Mouse (Mus musculus): ENCODE results near the gene Nr4a3. TPM values are rescaled to one million over a fixed set of nuclear protein-coding genes. Genes with fewer than 3 reads are reported as not detected.

Nr4a3 gene
- total RNA-seq (2021): 1 to 10 TPM; 5.8 to 6.7 TPM
- long read RNA-seq, experiment 1: 0 reads
- long read RNA-seq, experiment 2: 0 reads

GRCm38 (mm10) chr4:48044491-48045211, at the start of gene Nr4a3:
TSS of gene Nr4a3 (plus strand) at chr4:48045153.
- peak; percentile 94 to 96 for DNase-seq

DNA sequence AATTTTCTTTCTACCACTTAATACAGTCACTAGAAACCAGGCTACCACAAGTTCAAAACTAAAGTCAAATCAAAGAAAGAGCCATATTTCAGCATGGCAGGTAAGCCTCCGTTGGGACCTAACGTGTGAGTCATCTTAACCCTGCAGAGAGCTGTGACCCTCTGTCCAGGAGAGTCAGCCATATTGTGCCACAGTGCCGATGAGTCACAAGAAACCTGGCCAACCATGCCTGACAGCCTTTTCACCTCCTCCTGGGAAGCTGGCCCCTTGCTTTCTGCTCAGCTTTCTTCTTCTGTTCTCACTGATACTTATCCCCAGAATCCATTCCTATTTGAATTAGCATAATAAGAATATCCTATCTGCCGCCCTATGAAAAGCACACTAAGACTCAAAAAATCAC, 42.0 kb upstream of the Nr4a3 start:
- no peak for DNase-seq

- no peak for DNase-seq
Observed at GRCm38 (mm10) chr4:48003456-48003855, 41.5 kb upstream of the Nr4a3 start.

DNA sequence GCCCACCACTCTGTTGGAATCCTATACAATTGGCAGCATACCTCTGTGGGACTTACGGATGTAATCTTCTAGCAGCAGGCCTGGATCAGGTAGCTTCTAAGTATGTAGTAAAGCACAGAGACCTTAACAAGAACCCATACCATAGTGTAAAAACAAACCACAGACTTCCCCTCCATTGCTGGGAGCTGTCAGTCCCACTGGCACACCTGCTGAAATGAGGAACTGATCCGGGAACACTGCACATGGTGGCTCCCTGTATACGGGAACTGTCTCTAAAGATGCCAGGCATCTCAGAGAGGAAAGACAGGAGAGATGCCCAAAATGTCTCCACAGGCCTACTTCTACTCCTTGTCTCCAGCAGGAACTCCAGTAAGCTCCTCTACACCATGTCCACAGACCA, 38.6 kb upstream of the Nr4a3 start:
- DNase-seq: no peak

DNA sequence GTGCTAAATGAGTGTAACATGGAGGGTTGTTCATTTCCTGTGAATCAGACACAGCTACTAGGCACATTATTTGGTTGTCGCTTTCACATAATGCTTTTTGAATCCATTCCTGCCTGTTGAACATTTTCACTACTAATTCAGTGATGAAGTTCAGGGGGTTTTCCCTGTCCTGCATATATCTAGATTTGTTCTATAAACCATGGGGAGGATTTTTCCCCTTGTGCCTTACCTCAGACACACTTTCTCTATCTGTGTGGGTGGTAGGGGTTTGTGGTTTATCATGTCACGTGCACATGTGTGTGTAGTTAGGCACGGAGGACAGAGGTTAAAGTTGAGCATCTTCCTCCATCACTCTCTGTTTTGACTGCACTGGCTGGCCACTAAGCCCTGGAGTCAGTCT, 32.7 kb upstream of the Nr4a3 start:
- no peak for DNase-seq

DNA sequence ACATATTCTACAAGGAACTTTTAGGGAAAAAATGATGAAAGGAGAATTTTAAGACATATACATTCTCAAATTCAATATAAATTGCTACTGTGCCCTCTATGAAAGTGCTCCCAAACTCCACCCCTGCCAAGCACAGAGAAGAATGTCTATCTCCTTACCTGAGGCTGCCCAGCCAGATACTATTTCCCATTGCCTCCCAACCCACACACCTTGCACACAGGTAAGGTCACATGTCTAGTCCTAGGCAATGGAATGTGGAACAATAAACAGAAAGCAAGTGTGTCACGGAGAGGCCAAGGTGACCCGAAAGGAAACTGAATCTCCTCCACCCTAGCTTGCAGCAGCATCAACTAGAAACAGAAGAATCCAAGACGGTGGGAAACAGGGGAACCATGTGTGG, 22.0 kb upstream of the Nr4a3 start:
- DNase-seq: no peak

GRCm38 (mm10) chr4:48029652-48030051, 15.3 kb upstream of the Nr4a3 start:
- peak in 1 of 2 experiments; percentile 35 for DNase-seq

DNA sequence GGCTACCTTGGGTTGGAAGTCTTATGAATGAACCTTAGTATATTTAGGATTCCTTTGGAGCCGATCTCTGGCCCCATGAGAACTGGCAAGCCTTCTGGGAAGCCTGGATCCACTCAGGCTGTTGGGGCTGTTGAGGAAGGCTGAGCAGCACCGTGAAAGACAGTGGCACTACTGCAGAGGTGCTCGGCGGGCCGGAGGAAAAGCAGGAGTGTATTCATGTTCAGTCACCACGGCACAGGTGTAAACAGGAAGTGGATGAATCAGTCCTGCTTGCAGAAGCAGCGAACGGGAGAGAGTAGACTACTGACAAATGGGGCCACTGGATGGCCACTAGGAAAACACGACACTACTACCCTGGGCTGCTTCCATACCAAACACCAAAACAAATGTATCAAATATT, 10.7 kb upstream of the Nr4a3 start:
- no peak for DNase-seq

GRCm38 (mm10) chr4:48037646-48038045, 7.3 kb upstream of the Nr4a3 start:
- no peak for DNase-seq

DNA sequence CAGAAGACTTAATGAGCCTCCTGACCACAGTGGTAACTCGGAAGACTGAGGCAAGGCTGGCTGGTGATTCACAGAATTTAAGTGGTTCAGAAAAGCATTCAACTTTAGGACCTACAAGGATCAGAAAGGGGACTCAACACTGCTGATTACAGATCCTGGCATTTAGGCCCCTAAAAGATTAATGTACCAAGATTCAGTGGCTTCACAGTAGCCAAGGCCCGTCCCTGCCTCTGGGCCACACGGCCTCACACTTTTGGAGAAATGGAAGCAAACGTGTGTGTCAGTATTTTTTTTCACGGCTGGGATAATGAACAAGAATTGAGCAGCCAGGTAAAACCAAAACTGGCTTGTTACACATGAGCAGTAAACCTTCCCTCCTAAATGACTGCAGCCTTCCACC, 6.1 kb upstream of the Nr4a3 start:
- DNase-seq: no peak

DNA sequence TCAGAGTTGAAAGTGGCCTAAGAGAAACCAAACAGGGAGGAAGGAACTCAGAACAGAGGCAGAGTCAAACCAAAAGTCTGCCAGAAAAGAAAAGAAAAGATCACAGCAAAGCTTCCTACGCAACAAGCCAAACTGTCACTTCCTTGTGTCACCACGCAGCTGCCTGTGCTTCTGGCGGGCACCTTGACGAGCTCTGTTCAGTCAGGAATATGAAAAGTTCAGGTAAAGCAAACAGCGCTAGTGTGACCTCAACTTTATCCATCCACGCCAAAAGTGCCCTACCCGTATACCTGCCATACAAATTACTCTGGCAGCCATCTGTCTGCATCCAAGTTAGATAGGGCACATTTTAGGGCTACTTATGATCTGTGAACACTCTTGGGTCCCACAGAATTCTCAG, 5.2 kb upstream of the Nr4a3 start:
- no peak for DNase-seq

GRCm38 (mm10) chr4:48042466-48042785, 2.5 kb upstream of the Nr4a3 start:
- no peak for DNase-seq

GRCm38 (mm10) chr4:48042786-48043701, 1.9 kb upstream of the Nr4a3 start:
- peak; percentile 94 to 97 for DNase-seq

GRCm38 (mm10) chr4:48044141-48044490, 837 bp upstream of the Nr4a3 start:
- no peak for DNase-seq

- DNase-seq: no peak
Observed at GRCm38 (mm10) chr4:48045281-48045720, 348 bp downstream of the Nr4a3 start.

DNA sequence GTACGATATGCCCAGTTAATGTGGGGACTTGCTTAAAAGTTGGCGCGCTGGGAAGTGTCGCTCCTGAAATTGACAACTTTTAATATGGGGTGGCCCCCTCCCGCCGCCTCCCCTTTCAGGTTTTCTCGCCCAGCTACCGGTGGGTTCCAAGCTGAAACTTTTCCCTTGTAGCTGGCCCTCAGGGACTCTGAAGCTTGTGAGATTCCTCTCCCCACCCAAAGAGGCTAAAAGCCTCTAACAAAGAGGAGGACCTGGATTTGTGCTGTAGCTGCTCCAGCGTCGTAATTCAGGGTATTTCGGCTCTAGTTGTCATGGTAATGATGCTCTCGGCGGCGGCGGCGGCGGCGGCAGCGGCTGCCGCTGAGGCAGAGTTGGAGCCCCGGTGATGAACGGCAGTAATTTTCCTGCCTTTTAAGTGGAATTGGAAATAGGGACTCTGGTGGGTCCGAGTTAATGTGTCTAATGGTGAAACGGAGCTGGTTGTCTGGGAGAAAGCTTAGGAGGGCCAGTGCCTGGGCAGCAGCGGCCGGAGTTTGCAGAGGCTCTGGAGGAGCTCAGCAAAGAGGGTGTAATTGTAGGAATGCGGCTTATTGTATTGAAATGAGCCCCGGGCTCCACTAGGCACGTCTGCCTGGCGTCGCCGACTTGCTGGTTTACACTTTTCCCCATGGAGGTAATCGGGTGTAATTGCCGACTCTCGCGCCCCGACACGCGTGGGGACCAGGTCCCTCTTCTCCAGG, 938 bp downstream of the Nr4a3 start:
- DNase-seq: peak; percentile 31 to 65

DNA sequence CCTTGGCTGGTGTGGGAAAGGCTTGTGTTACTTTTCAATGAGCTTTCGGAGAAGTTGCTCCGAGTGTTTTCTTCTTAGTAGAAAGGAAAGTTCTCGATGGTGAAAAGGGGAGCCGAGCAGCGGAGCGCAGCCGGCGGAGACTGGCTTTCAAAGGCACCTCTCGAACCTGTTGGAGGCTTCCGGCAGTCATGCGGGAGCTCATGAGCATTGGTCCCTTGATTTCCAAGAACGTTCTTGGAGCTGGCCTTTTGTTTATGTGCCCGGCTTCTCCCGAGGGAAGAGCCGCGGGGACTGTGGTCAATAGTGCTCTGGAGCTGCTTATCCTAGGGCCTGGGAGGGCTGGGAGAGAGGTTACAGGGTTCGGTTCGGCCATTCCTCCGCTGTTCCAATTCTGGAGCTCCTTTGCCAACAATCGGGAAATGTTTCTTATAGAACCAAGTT, 1.5 kb downstream of the Nr4a3 start:
- DNase-seq: peak; percentile 25 to 64

DNA sequence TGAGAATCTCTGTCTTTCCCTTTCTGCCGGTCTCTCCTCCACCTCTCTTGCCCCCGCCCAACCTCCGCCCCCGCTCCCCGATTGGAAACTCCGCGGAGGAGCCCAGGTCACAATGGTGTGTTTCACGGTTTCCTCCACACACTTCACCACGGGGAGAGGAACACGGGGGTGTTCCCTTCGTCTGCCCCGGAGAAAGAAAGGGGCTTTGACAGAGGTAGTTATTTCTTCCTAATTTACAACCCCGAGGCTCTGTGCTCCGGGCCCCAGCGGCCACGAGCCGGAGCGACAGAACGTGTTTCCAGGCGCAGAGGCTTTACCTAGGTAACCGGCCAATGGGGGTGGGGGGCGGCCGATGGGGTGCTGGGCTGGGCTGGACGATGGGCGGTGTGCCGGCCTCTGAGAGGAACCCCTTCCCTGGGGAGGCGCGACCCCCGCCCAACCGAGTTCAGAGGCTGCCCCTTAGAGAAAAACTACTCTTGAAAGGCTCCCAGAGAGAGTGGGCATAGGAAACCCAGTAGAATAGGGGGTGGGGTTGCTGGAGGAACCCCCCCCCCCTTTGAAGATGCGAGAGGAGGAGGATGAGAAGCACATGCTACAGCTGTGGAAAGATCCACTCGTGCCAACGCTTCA, 2.3 kb downstream of the Nr4a3 start:
- peak; percentile 19 to 54 for DNase-seq

- DNase-seq: peak; percentile 16 to 34
Observed at GRCm38 (mm10) chr4:48047766-48048371, 2.9 kb downstream of the Nr4a3 start.

DNA sequence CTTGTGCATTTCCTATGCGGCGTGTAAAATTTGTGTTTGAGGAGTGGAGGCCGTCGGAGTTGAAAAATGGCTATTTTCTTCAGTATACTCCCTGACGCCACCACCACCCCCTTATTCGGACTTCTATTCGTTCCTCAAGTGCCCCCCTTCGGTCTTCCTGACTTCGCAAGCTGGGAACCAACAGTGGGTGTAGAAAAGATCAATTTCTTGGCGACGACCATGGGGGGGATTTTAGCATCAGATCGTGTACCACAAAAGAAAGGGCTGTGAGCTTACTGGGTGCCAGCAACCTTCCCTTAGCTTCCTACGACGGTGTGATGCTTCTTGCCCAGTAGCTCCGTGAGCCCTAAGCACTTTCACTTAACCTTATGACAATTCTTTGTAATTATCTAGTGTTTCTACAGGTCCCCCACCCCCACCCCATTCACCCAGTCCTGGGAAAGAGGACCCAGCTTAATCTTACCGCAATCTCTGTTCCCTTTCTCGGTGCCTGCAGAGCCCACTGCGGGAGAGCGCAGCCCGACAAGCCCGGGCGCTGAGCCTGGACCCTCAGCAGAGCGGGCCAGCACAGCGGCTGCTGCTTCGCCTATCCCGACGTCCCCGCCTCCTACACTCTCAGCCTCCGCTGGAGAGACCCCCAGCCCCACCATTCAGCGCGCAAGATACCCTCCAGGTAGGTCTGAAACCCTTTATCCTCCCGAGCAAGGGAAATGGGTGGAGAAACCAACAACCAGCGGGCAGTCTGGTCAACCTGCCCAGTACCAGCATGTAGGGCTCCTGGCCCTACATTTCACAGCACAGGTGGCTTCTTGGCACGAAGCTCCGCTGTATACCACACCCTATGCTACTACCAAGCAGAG, 3.7 kb downstream of the Nr4a3 start:
- no peak for DNase-seq

- no peak for DNase-seq
Observed at GRCm38 (mm10) chr4:48050020-48050419, 5.1 kb downstream of the Nr4a3 start.

Measured in heart, adult 18-20 months (tissue).